In genomic region chr17:29855702-29856580, GRCm38 (mm10) we compare ENCODE assay signal across 13 mouse cellular contexts.
DNase-seq lines count a peak whose midpoint lies in the region; ATAC-seq lines count a peak whose summit lies in the region.
"Had no signal": no experiment of that assay in that cellular context is flagged by ENCODE, and none has a peak within 500 bp of the region (broad histone marks: within the 10 kb centered on the region; RNA-seq: fewer than 3 reads in every experiment).

No protein-coding gene starts in this region.

- no peak overlapping the region for H3K4me3 ChIP-seq in forebrain, embryonic 15.5 days
- H3K4me3 ChIP-seq in forebrain, embryonic 12.5 days (replicated peaks) = no peak overlapping the region
- H3K4me3 ChIP-seq in midbrain, embryonic 14.5 days (replicated peaks; ENCODE audit: low read depth, low read length) = no peak overlapping the region
- H3K4me3 ChIP-seq in midbrain, embryonic 10.5 days = no peak overlapping the region
- no peak overlapping the region for H3K4me3 ChIP-seq in lung, embryonic 16.5 days (ENCODE audit: low read length)
- H3K4me3 ChIP-seq: embryonic facial prominence, embryonic 12.5 days; limb, embryonic 13.5 days; midbrain, embryonic 12.5 days had no signal

- H3K4me2 ChIP-seq in forebrain, embryonic 15.5 days (replicated peaks) = no peak overlapping the region
- no peak overlapping the region for H3K4me2 ChIP-seq in forebrain, embryonic 12.5 days
- no peak overlapping the region for H3K4me2 ChIP-seq in midbrain, embryonic 14.5 days (ENCODE audit: low read length)
- no peak overlapping the region for H3K4me2 ChIP-seq in lung, embryonic 16.5 days (ENCODE audit: low read depth, low read length)
- H3K4me2 ChIP-seq: embryonic facial prominence, embryonic 12.5 days; limb, embryonic 13.5 days; midbrain, embryonic 12.5 days had no signal

- WGBS in forebrain, embryonic 15.5 days = 62% methylated on average over 18 of the region's 18 CpGs
- 82% methylated on average over 18 of the region's 18 CpGs for WGBS in forebrain, embryonic 12.5 days
- WGBS in midbrain, embryonic 14.5 days = 67% methylated on average over 18 of the region's 18 CpGs
- 77% methylated on average over 18 of the region's 18 CpGs for WGBS in midbrain, embryonic 10.5 days
- WGBS in lung, embryonic 16.5 days = 36% methylated on average over 18 of the region's 18 CpGs

- DNase-seq in midbrain, embryonic 14.5 days = no peak
- no peak for DNase-seq in midbrain, embryonic 10.5 days (ENCODE audit: low spot score)
- DNase-seq in kidney, adult 11 months = no peak
- DNase-seq in right cerebral cortex, postnatal 14 days = no peak
- no peak for DNase-seq in adrenal gland, adult (ENCODE audit: inconsistent age in 2 of 2, low spot score in 1 of 2)
- DNase-seq: cerebellum, postnatal 25 days; thymus, adult 18-20 months had no signal

- H3K27ac ChIP-seq in forebrain, embryonic 15.5 days (replicated peaks) = peak overlapping the region; percentile 23; the same call in 1 of the 2 replicates
- H3K27ac ChIP-seq in forebrain, embryonic 12.5 days = no peak overlapping the region
- H3K27ac ChIP-seq in midbrain, embryonic 14.5 days (replicated peaks; ENCODE audit: low read depth, low read length) = peak overlapping the region; percentile 42; the same call in 1 of the 2 replicates
- H3K27ac ChIP-seq in midbrain, embryonic 10.5 days (replicated peaks) = no peak overlapping the region
- peak overlapping the region; percentile 50 for H3K27ac ChIP-seq in lung, embryonic 16.5 days (ENCODE audit: low read length)
- H3K27ac ChIP-seq: embryonic facial prominence, embryonic 12.5 days; limb, embryonic 13.5 days; midbrain, embryonic 12.5 days had no signal

- no peaks in the 10 kb centered on the region for H3K9me3 ChIP-seq in forebrain, embryonic 15.5 days
- no peaks in the 10 kb centered on the region for H3K9me3 ChIP-seq in forebrain, embryonic 12.5 days
- no peaks in the 10 kb centered on the region for H3K9me3 ChIP-seq in midbrain, embryonic 14.5 days (ENCODE audit: control insufficient read depth, low read length)
- no peaks in the 10 kb centered on the region for H3K9me3 ChIP-seq in midbrain, embryonic 10.5 days (replicated peaks)
- no peaks in the 10 kb centered on the region for H3K9me3 ChIP-seq in lung, embryonic 16.5 days (ENCODE audit: control insufficient read depth, low read length)
- H3K9me3 ChIP-seq: embryonic facial prominence, embryonic 12.5 days; limb, embryonic 13.5 days; midbrain, embryonic 12.5 days had no signal

- no peaks in the 10 kb centered on the region for H3K27me3 ChIP-seq in forebrain, embryonic 15.5 days
- peaks cover 5% of the 10 kb centered on the region; the same call in 1 of the 2 replicates for H3K27me3 ChIP-seq in forebrain, embryonic 12.5 days
- no peaks in the 10 kb centered on the region for H3K27me3 ChIP-seq in midbrain, embryonic 14.5 days (ENCODE audit: control insufficient read depth, insufficient read depth, low read length)
- H3K27me3 ChIP-seq in midbrain, embryonic 10.5 days (ENCODE audit: low read depth, poor library complexity, severe bottlenecking) = peaks cover 28% of the 10 kb centered on the region
- 0 out of 2 replicates have a peak, but pooled peaks cover 2% of the 10 kb centered on the region for H3K27me3 ChIP-seq in lung, embryonic 16.5 days (ENCODE audit: control insufficient read depth, insufficient read depth, low read depth, low read length)
- H3K27me3 ChIP-seq: limb, embryonic 13.5 days; midbrain, embryonic 12.5 days had no signal

- ATAC-seq in forebrain, embryonic 15.5 days (replicated peaks) = no peak
- ATAC-seq in forebrain, embryonic 12.5 days (ENCODE audit: low FRiP score) = no peak
- no peak for ATAC-seq in midbrain, embryonic 14.5 days (ENCODE audit: low FRiP score, low TSS enrichment)
- peak; percentile 91 for ATAC-seq in lung, embryonic 16.5 days (ENCODE audit: low read depth)

- no peak overlapping the region for H3K9ac ChIP-seq in forebrain, embryonic 15.5 days (replicated peaks)
- H3K9ac ChIP-seq in forebrain, embryonic 12.5 days = no peak overlapping the region
- H3K9ac ChIP-seq in midbrain, embryonic 14.5 days (replicated peaks; ENCODE audit: low read length) = no peak overlapping the region
- H3K9ac ChIP-seq in lung, embryonic 16.5 days (ENCODE audit: low read length) = no peak overlapping the region
- H3K9ac ChIP-seq: embryonic facial prominence, embryonic 12.5 days; limb, embryonic 13.5 days; midbrain, embryonic 12.5 days had no signal

- peaks cover 4% of the 10 kb centered on the region; the same call in 1 of the 2 replicates for H3K36me3 ChIP-seq in forebrain, embryonic 15.5 days
- 0 out of 2 replicates have a peak, but pooled peaks cover 4% of the 10 kb centered on the region for H3K36me3 ChIP-seq in forebrain, embryonic 12.5 days (replicated peaks)
- H3K36me3 ChIP-seq in midbrain, embryonic 14.5 days (ENCODE audit: control insufficient read depth, insufficient read depth, low read length) = peaks cover 3% of the 10 kb centered on the region; the same call in 1 of the 2 replicates
- no peaks in the 10 kb centered on the region; the same call in 1 of the 2 replicates for H3K36me3 ChIP-seq in midbrain, embryonic 10.5 days
- no peaks in the 10 kb centered on the region for H3K36me3 ChIP-seq in lung, embryonic 16.5 days (ENCODE audit: control insufficient read depth, insufficient read depth, low read length)
- H3K36me3 ChIP-seq: embryonic facial prominence, embryonic 12.5 days; limb, embryonic 13.5 days; midbrain, embryonic 12.5 days had no signal

- peaks cover 25% of the 10 kb centered on the region for H3K4me1 ChIP-seq in forebrain, embryonic 15.5 days
- peaks cover 4% of the 10 kb centered on the region for H3K4me1 ChIP-seq in forebrain, embryonic 12.5 days
- H3K4me1 ChIP-seq in midbrain, embryonic 14.5 days (ENCODE audit: control insufficient read depth, insufficient read depth, low read length) = 0 out of 2 replicates have a peak, but pooled peaks cover 10% of the 10 kb centered on the region
- peaks cover 21% of the 10 kb centered on the region for H3K4me1 ChIP-seq in midbrain, embryonic 10.5 days
- H3K4me1 ChIP-seq in lung, embryonic 16.5 days (replicated peaks; ENCODE audit: control insufficient read depth, insufficient read depth, low read length) = peaks cover 16% of the 10 kb centered on the region
- H3K4me1 ChIP-seq: embryonic facial prominence, embryonic 12.5 days had no signal

Comparison
In these comparisons a context has a peak if more than half of its experiments do, and no peak if none do; other contexts are left out.
1. H3K27ac ChIP-seq: peak in forebrain, embryonic 15.5 days (single experiment), midbrain, embryonic 14.5 days (single experiment) and lung, embryonic 16.5 days (single experiment); none in forebrain, embryonic 12.5 days (single experiment) and midbrain, embryonic 10.5 days (single experiment).